13 mouse cellular contexts compared by ENCODE assay signal in genomic region chr1:109932674-109933073, GRCm38 (mm10). TPM values are rescaled to one million over a fixed set of nuclear protein-coding genes. Genes with fewer than 3 reads are reported as not detected.
DNase-seq lines count a peak whose midpoint lies in the region; ATAC-seq lines count a peak whose summit lies in the region.
"Had no signal": no experiment of that assay in that cellular context is flagged by ENCODE, and none has a peak within 500 bp of the region (broad histone marks: within the 10 kb centered on the region; RNA-seq: fewer than 3 reads in every experiment).

No protein-coding gene starts in this region.

- no peak overlapping the region for H3K27ac ChIP-seq in midbrain, embryonic 15.5 days
- no peak overlapping the region for H3K27ac ChIP-seq in midbrain, embryonic 16.5 days (ENCODE audit: low read length)
- H3K27ac ChIP-seq: embryonic facial prominence, embryonic 12.5 days; limb, embryonic 15.5 days had no signal

- ATAC-seq in midbrain, embryonic 15.5 days (replicated peaks) = 0 out of 2 replicates have a peak, but pooled peaks have one; percentile 54
- ATAC-seq in midbrain, embryonic 16.5 days = no peak
- no peak for ATAC-seq in erythroblast, adult 5-6 weeks (replicated peaks; ENCODE audit: low FRiP score, poor library complexity, severe bottlenecking)
- ATAC-seq in granulocyte monocyte progenitor cell, adult 5-6 weeks (replicated peaks; ENCODE audit: poor library complexity, severe bottlenecking) = no peak

- H3K4me1 ChIP-seq in midbrain, embryonic 15.5 days = no peaks in the 10 kb centered on the region
- H3K4me1 ChIP-seq in midbrain, embryonic 16.5 days (ENCODE audit: control insufficient read depth, insufficient read depth, low read length) = no peaks in the 10 kb centered on the region
- H3K4me1 ChIP-seq: embryonic facial prominence, embryonic 12.5 days; heart, embryonic 12.5 days; limb, embryonic 15.5 days had no signal

- no peak overlapping the region for H3K4me2 ChIP-seq in midbrain, embryonic 15.5 days
- no peak overlapping the region for H3K4me2 ChIP-seq in midbrain, embryonic 16.5 days (ENCODE audit: low read length)
- H3K4me2 ChIP-seq: embryonic facial prominence, embryonic 12.5 days; heart, embryonic 12.5 days; limb, embryonic 15.5 days had no signal

- no peak overlapping the region for H3K4me3 ChIP-seq in midbrain, embryonic 15.5 days
- no peak overlapping the region for H3K4me3 ChIP-seq in midbrain, embryonic 16.5 days (ENCODE audit: low read depth, low read length)
- H3K4me3 ChIP-seq: embryonic facial prominence, embryonic 12.5 days; heart, embryonic 12.5 days; limb, embryonic 15.5 days had no signal

- WGBS in midbrain, embryonic 15.5 days = 81% methylated on average over 3 of the region's 3 CpGs
- 72% methylated on average over 3 of the region's 3 CpGs for WGBS in midbrain, embryonic 16.5 days

- no peaks in the 10 kb centered on the region for H3K36me3 ChIP-seq in midbrain, embryonic 15.5 days (replicated peaks)
- H3K36me3 ChIP-seq in midbrain, embryonic 16.5 days (ENCODE audit: control insufficient read depth, insufficient read depth, low read length) = no peaks in the 10 kb centered on the region
- H3K36me3 ChIP-seq: embryonic facial prominence, embryonic 12.5 days; heart, embryonic 12.5 days; limb, embryonic 15.5 days had no signal

- no peak overlapping the region for H3K9ac ChIP-seq in midbrain, embryonic 15.5 days
- no peak overlapping the region for H3K9ac ChIP-seq in midbrain, embryonic 16.5 days (ENCODE audit: low read depth, low read length)
- H3K9ac ChIP-seq: embryonic facial prominence, embryonic 12.5 days; heart, embryonic 12.5 days; limb, embryonic 15.5 days had no signal

- DNase-seq in cerebellum, adult 9-11 months = peak; percentile 97
- DNase-seq in layer of hippocampus, adult 11-12 months (ENCODE audit: low spot score) = peak; percentile 58
- no peak for DNase-seq in left cerebral cortex, postnatal 14 days (ENCODE audit: low spot score in 2 of 2)
- DNase-seq: kidney, postnatal 10 days; lung, postnatal 10 days; thymus, postnatal 36 days had no signal

- H3K27me3 ChIP-seq in midbrain, embryonic 15.5 days (replicated peaks) = no peaks in the 10 kb centered on the region
- H3K27me3 ChIP-seq in midbrain, embryonic 16.5 days (ENCODE audit: control insufficient read depth, insufficient read depth, low read depth, low read length) = no peaks in the 10 kb centered on the region
- H3K27me3 ChIP-seq: embryonic facial prominence, embryonic 12.5 days; heart, embryonic 12.5 days; limb, embryonic 15.5 days had no signal

- intact Hi-C loops in left cerebral cortex, postnatal 14 days (cut with DNase I) = no loop called here

- H3K9me3 ChIP-seq in midbrain, embryonic 15.5 days = no peaks in the 10 kb centered on the region
- H3K9me3 ChIP-seq in midbrain, embryonic 16.5 days (replicated peaks; ENCODE audit: control insufficient read depth, low read length, poor library complexity, severe bottlenecking) = no peaks in the 10 kb centered on the region
- H3K9me3 ChIP-seq: embryonic facial prominence, embryonic 12.5 days; heart, embryonic 12.5 days; limb, embryonic 15.5 days had no signal

RNA-seq across cellular contexts. Expression of gene Cdh7, which starts 49.6 kb away (rescaled TPM):
- 17.9 and 19.6 TPM in 2 replicates for polyA plus RNA-seq in midbrain, embryonic 15.5 days (2015; fragmentation: Nextera tagmentation; extraction: Ambion mirVana)
- 17.9 and 24.3 TPM in 2 replicates for polyA plus RNA-seq in midbrain, embryonic 16.5 days (2015; fragmentation: Nextera tagmentation; extraction: Ambion mirVana)
- 0.21 TPM in 1 of 2 replicates, not detected in the other for total RNA-seq in erythroblast, adult 5-6 weeks (2015; ENCODE audit: low replicate concordance)
- 0.28 and 1.4 TPM in 2 replicates for total RNA-seq in erythroblast, adult 5-6 weeks (2017; ENCODE audit: low replicate concordance)
- not detected in 2 replicates for total RNA-seq in granulocyte monocyte progenitor cell, adult 5-6 weeks (2014; fragmentation: Nextera tagmentation)
- total RNA-seq in granulocyte monocyte progenitor cell, adult 5-6 weeks (2017) = not detected in 2 replicates
- total RNA-seq in left cerebral cortex, postnatal 14 days (2021) = 10 to 100 TPM; 17.1 to 22.3 TPM

Comparison
In these comparisons a context has a peak if more than half of its experiments do, and no peak if none do; other contexts are left out.
1. DNase-seq: peak in cerebellum, adult 9-11 months (single experiment) and layer of hippocampus, adult 11-12 months (single experiment); none in left cerebral cortex, postnatal 14 days (0 of 2).
2. RNA of gene Cdh7, which starts 49.6 kb away (total RNA-seq): 17.1 to 22.3 TPM in left cerebral cortex, postnatal 14 days; 0.21 to 1.4 TPM in erythroblast, adult 5-6 weeks and not detected in granulocyte monocyte progenitor cell, adult 5-6 weeks; every median in the first group is over 4 times any median in the second.